Mouse (Mus musculus) megakaryocyte, embryonic 14.5 days (primary cell): ENCODE results near the gene Ttc19.

Experiments
- FLI1 ChIP-seq: IDR thresholded peaks from 2 replicates; pipeline ENCODE4 v1.6.1; 2012; ENCODE audit warnings: low read length, inconsistent platforms, mixed read lengths
- GATA1 ChIP-seq: IDR thresholded peaks from 3 replicates; pipeline ENCODE4 v1.6.1; 2012; ENCODE audit warnings: mixed read lengths, low read length, inconsistent platforms, borderline replicate concordance

DNA sequence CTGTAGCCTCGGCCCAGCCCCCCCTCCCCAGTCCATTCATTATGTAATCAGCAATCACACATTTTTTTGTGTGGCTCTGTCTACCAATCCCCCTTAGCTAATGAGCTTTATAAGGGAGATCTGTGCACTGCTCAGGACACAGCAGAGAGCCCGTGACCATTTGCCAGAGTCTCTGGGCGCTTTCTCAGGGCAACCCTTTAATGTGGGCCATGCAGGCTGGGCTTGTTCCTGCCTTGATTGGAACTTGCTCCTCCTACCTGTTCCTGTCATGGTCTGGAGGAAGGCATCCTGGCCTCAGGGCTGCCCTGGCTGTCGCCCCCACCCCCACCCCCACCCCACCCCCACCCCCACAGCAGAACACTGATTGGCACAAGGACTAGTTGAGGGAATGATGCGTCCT lies 22.1 kb upstream of the Ttc19 start:
- TF ChIP-seq GATA1 = no peak
- no peak for TF ChIP-seq FLI1
